Mouse (Mus musculus): ENCODE measurements at regions not wholly inside any gene's neighbourhood (a gene's known extent, or its start where the extent isn't known, plus 50 kb on each side); places are given as distances from the start of the nearest gene placed in this dataset.
A peak's percentile ranks its signal among the peaks of the same experiment; 100 is the strongest.

DNA sequence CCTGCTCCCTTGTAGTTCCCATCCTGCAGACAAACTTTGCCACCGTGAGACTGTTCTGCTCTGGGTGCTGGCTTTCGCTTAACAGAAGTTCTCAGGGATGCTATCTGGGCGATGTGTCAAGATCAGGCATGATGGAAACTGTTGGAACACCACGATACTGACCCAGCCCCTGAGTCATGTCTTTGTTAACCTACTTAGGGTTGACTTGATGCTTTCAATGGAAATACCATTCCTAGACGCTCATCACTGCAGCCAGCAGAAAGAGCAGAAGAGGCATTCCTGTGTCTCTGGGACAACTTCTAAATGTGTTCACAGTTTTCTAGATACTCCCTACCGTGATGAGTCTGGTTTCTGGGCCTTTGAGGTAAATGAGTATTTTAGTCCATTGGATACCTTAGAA lies 108.2 kb upstream of the H2al1a start:
- H3K4me1 ChIP-seq = no peaks in the 10 kb centered on the region
- no peak overlapping the region for H3K4me3 ChIP-seq
- DNase-seq (ENCODE audit: low spot score) = no peak
- peaks cover 20% of the 10 kb centered on the region for H3K27me3 ChIP-seq (ENCODE audit: low read depth, poor library complexity, severe bottlenecking)
- no peaks in the 10 kb centered on the region for H3K36me3 ChIP-seq
- no peak overlapping the region for H3K27ac ChIP-seq (replicated peaks)
- H3K9me3 ChIP-seq (replicated peaks) = no peaks in the 10 kb centered on the region
- WGBS = 84% methylated on average over 6 of the region's 6 CpGs

DNA sequence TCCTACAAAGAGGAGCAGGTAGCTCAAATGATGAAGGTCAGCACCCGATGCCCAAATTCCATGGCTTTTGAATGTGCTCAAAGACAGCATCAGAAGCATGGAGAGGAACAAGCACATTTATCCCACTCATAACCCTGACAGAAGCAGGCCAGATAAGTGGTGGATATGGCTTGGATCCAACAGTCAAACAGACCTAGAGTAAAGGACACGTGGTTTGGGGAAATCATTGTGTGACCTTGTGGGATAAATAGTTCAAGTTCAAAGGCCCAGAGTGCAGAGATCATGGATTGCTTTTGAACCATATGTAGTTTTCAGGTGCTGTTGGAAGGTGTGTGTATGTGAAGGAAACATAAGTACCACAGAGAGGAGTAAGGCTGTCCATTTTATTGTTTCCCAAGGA lies 94.9 kb upstream of the H2al1a start:
- Histone ChIP-seq H3K4me3 (no peak overlapping the region), H3K27ac (replicated peaks) (no peak overlapping the region), H3K4me1 (no peaks in the 10 kb centered on the region), H3K36me3 (no peaks in the 10 kb centered on the region), H3K9me3 (replicated peaks) (no peaks in the 10 kb centered on the region), H3K27me3 (ENCODE audit: low read depth, poor library complexity, severe bottlenecking) (peaks cover 36% of the 10 kb centered on the region)
- no peak for DNase-seq (ENCODE audit: low spot score)
- WGBS = 93% methylated on average over 2 of the region's 2 CpGs

DNA sequence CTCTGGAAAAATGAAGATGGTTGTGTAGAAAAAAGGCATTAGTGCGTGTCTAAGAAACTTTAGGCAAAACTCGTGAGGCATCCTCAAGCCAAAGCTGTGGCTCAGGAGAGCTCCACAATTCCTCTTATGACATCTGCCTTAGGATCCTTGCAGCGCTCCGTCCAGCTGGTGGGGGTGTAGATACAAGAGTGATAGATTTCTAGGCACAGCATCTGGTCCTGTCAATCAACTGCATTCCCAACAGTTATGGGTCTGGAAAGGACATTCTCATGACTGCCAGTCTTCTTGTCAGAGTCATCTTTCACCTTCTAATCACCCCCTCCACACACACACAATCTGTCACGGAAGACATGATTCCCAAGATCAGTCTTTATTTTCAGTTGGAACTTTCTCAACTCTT lies 89.2 kb upstream of the H2al1a start:
- no peaks in the 10 kb centered on the region for H3K9me3 ChIP-seq (replicated peaks)
- peaks cover 31% of the 10 kb centered on the region for H3K27me3 ChIP-seq (ENCODE audit: low read depth, poor library complexity, severe bottlenecking)
- DNase-seq (ENCODE audit: low spot score) = no peak
- H3K4me1 ChIP-seq = no peaks in the 10 kb centered on the region
- 90% methylated on average over 5 of the region's 5 CpGs for WGBS
- no peak overlapping the region for H3K27ac ChIP-seq (replicated peaks)
- no peaks in the 10 kb centered on the region for H3K36me3 ChIP-seq
- no peak overlapping the region for H3K4me3 ChIP-seq

DNA sequence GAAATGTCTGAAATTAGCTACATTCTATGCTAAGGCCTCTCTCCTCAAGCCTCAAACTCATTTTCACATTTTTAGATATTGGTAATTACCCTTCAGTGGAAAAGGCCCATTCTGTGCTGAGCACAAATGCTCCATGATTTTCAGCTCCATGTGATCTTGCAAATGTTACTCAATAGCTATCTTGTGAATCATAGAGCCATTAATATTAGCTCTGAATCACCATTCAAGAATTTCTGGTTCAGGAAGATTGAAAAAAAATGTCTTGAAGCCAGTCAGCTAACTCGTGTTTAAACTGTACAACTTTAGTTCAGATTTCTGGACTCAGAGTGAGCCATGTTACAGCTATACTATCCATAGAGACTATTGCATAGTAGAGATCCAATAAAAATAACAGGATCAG lies 86.2 kb upstream of the H2al1a start:
- WGBS = 81% methylated on average over 1 of the region's 1 CpGs
- Histone ChIP-seq H3K4me3 (no peak overlapping the region), H3K4me1 (no peaks in the 10 kb centered on the region), H3K36me3 (no peaks in the 10 kb centered on the region), H3K9me3 (replicated peaks) (no peaks in the 10 kb centered on the region), H3K27ac (replicated peaks) (no peak overlapping the region), H3K27me3 (ENCODE audit: low read depth, poor library complexity, severe bottlenecking) (peaks cover 28% of the 10 kb centered on the region)
- no peak for DNase-seq (ENCODE audit: low spot score)

DNA sequence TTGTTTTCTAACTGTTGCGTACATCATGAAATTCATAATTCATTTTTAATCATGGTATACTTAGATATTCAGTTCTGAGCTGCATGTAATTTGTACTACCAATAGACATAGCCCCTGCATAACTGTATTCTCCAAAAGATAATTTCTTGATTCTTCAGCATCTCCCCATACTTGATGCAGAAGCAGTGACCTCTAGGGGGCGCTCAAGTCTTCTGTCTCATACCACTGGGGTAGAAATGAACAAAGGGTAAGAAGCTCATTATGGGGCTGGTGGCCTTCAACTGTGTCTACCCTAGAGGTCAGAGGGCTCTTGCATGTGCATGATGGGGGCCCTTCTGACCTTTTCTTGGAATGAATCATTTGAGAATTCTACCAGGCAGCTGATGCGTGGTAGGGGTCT lies 85.6 kb upstream of the H2al1a start:
- Histone ChIP-seq H3K27me3 (ENCODE audit: low read depth, poor library complexity, severe bottlenecking) (peaks cover 28% of the 10 kb centered on the region), H3K36me3 (no peaks in the 10 kb centered on the region), H3K9me3 (replicated peaks) (no peaks in the 10 kb centered on the region), H3K4me1 (no peaks in the 10 kb centered on the region), H3K4me3 (no peak overlapping the region), H3K27ac (replicated peaks) (no peak overlapping the region)
- peak; percentile 34 for DNase-seq (ENCODE audit: low spot score)
- 60% methylated on average over 3 of the region's 3 CpGs for WGBS

DNA sequence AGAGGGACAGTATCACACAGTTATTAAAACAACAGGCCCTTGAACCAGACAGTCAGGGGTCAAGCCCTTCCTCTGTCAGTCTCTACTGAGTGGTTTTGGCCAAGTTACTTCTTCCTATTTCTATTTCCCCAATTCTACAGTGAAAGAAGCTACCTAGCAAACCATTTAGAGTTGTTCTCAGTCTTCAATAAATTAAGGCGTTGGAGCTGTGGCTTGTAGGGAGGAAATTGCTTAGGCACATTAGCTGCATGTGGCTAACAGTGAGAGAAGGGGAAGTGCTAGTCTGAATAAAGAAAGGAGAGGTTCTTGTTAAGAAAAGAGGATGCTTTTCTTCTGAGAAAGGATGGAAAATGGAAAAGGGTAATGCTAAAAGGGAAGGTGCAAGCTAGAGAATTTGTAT lies 60.0 kb upstream of the H2al1a start:
- no peaks in the 10 kb centered on the region for H3K4me1 ChIP-seq
- no peak for DNase-seq (ENCODE audit: low spot score)
- WGBS = 82% methylated on average over 1 of the region's 1 CpGs
- H3K36me3 ChIP-seq = no peaks in the 10 kb centered on the region
- peaks cover 44% of the 10 kb centered on the region for H3K27me3 ChIP-seq (ENCODE audit: low read depth, poor library complexity, severe bottlenecking)
- no peak overlapping the region for H3K4me3 ChIP-seq
- H3K9me3 ChIP-seq (replicated peaks) = no peaks in the 10 kb centered on the region
- H3K27ac ChIP-seq (replicated peaks) = no peak overlapping the region

DNA sequence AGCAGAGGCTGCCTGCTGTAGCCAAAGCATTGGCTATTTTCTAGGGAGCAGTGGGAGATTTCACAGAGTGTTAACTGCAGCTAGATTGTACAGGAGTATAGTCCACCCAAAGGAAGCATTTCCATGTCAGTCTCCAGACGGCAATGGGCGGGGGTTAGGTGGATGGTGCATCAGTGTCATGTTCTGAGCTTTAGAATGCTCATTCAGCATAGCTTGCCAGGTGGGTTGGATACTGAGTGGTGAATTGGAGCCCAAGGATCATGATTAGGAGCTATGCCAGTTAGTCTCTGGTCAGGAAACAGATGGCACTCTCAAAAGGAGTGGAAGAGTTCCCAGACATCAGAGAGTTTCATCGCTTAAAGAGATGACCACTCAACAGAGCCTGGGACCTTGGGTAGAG lies 53.5 kb upstream of the H2al1a start:
- Histone ChIP-seq H3K9me3 (replicated peaks) (no peaks in the 10 kb centered on the region), H3K36me3 (no peaks in the 10 kb centered on the region), H3K4me1 (peaks cover 11% of the 10 kb centered on the region), H3K4me3 (no peak overlapping the region), H3K27me3 (ENCODE audit: low read depth, poor library complexity, severe bottlenecking) (peaks cover 68% of the 10 kb centered on the region), H3K27ac (replicated peaks) (no peak overlapping the region)
- no peak for DNase-seq (ENCODE audit: low spot score)
- WGBS = 88% methylated on average over 3 of the region's 3 CpGs

Measured in midbrain, embryonic 10.5 days (tissue).